Mouse (Mus musculus) spleen, adult 2 months (tissue): Measurements from ENCODE around the gene Mfsd9. TPM values are rescaled to one million over a fixed set of nuclear protein-coding genes. Genes with fewer than 3 reads are reported as not detected.

Experiments
- DNase-seq, 2 experiments: peaks; one replicate each; pipeline versions ENCODE4 v3.0.0 to v3.0.0-alpha.2; 2012 to 2021; ENCODE audit warnings: low spot score in 2 of 2, low read depth in 1 of 2
- H3K27ac ChIP-seq: fragments of 200-500 bp; 2 replicates; pipeline ENCODE4 v1.5.1; 2012; ENCODE audit warnings: low read length, inconsistent platforms; ENCODE audit not compliant: insufficient read depth
- H3K27me3 ChIP-seq: fragments of 200-500 bp; 2 replicates; pipeline ENCODE4 v1.6.1; 2012; ENCODE audit warnings: mild to moderate bottlenecking, moderate library complexity, low read length, inconsistent platforms; ENCODE audit not compliant: control insufficient read depth, insufficient read depth
- H3K36me3 ChIP-seq: fragments of 200-500 bp; 2 replicates; pipeline ENCODE4 v1.6.1; 2012; ENCODE audit warnings: mild to moderate bottlenecking, low read length, inconsistent platforms; ENCODE audit not compliant: control insufficient read depth, insufficient read depth
- H3K4me1 ChIP-seq: fragments of 200-500 bp; 2 replicates; pipeline ENCODE4 v1.6.1; 2011; ENCODE audit warnings: inconsistent platforms; ENCODE audit not compliant: control insufficient read depth, insufficient read depth, insufficient read length
- H3K4me3 ChIP-seq: fragments of 200-500 bp; 2 replicates; pipeline ENCODE4 v1.5.1; 2011; ENCODE audit warnings: mild to moderate bottlenecking, inconsistent platforms; ENCODE audit not compliant: insufficient read depth, insufficient read length; ENCODE audit errors: extremely low read depth
- CTCF ChIP-seq: fragments of 200-500 bp; IDR thresholded peaks from 2 replicates; pipeline ENCODE4 v1.5.1; 2011; ENCODE audit warnings: mild to moderate bottlenecking, inconsistent platforms; ENCODE audit not compliant: insufficient read depth, insufficient read length, insufficient replicate concordance; ENCODE audit errors: extremely low read depth
- POLR2A ChIP-seq: fragments of 200-500 bp; IDR thresholded peaks from 2 replicates; pipeline ENCODE4 v1.6.1; 2011; ENCODE audit warnings: low read depth, low read length, inconsistent platforms
- WGBS: fragments of 180-500 bp; shearing (Covaris S2); methylation state at CpG from one replicate; pipeline ENCODE4 v1.1.7; 2018; 5-methylcytosine and 5-hydroxymethylcytosine counted together
- polyA plus RNA-seq: library from polyadenylated mRNA; depleted of rRNA; stranded (reverse); fragments of >200 nt; gene quantifications from 2 replicates; pipeline ENCODE4 v1.2.3, GENCODE M21; 2012

The Mfsd9 gene
- polyA plus RNA-seq, 1 experiment, result 0.83 TPM

GRCm38 (mm10) chr1:40784306-40784705 lies 6.2 kb downstream of the Mfsd9 start:
- Histone ChIP-seq H3K27ac (no peak overlapping the region), H3K36me3 (peaks cover 2% of the 10 kb centered on the region), H3K4me3 (no peak overlapping the region), H3K27me3 (no peaks in the 10 kb centered on the region), H3K4me1 (no peaks in the 10 kb centered on the region)
- DNase-seq, result no peak
- WGBS, result 93% methylated on average over 9 of the region's 9 CpGs
- no peak for TF ChIP-seq POLR2A
- TF ChIP-seq CTCF, result no peak

DNA sequence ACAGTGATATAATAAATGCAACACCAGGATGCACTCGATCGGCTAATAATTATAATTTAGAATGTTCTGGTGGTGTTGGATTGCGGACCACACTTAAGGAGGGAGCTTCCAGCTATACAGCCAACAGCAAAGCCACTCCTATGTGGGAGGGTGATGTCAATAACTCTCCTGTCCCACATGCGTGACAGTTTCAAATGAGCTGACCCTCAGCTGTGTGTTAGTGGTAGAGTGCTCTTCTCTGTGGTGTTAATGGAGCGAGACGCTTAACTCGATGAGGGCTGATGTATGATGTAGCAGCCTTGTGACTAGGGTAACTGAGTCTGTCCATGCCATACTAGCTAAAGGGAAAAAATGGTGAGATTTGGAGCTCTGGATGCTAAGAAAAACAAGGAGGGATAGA lies 7.0 kb downstream of the Mfsd9 start:
- DNase-seq, result no peak
- H3K4me3 ChIP-seq, result no peak overlapping the region
- H3K4me1 ChIP-seq, result no peaks in the 10 kb centered on the region
- H3K36me3 ChIP-seq, result peaks cover 2% of the 10 kb centered on the region
- TF ChIP-seq CTCF (no peak), POLR2A (no peak)
- no peak overlapping the region for H3K27ac ChIP-seq
- WGBS, result 98% methylated on average over 7 of the region's 7 CpGs
- H3K27me3 ChIP-seq, result no peaks in the 10 kb centered on the region

DNA sequence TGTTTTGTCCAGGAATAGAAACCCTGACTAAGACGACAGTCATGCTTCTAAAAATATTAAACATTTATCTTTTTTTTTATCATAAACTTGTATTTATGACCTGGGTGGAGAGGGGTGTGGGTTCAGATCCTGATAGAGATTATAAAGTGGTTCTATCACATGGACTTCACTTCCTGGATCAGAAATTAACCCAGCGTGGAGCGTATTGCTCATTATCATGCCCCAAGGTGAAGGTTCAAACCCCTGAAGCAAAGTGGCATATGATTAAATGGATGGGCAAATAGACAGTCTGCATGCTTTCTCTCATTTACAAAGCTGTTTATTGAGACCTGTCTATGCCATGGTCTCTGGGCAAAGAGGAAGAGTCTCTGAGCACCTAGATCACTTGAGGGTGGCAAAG lies 13.7 kb downstream of the Mfsd9 start:
- 90% methylated on average over 3 of the region's 3 CpGs for WGBS
- peaks cover 3% of the 10 kb centered on the region for H3K36me3 ChIP-seq
- TF ChIP-seq POLR2A (no peak), CTCF (no peak)
- H3K27ac ChIP-seq, result no peak overlapping the region
- H3K4me1 ChIP-seq, result no peaks in the 10 kb centered on the region
- DNase-seq, result no peak
- no peaks in the 10 kb centered on the region for H3K27me3 ChIP-seq
- no peak overlapping the region for H3K4me3 ChIP-seq

DNA sequence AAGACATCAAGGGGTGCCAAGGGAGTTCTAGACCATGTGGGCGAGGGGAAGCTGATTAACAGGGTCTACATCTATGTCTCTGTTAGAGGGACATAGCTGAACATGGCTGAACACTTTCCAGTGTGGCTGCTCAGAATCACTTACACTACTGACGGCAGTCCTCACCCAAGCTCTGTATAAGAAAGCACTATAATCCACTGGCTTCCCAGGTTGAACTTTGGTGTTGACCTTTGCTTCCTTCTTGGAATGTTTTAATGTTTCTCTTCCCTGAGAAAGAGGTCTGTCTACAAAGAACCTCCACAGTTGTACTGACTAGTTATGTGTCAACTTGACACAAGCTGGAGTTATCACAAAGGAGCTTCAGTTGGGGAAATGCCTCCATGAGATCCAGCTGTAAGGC lies 14.4 kb downstream of the Mfsd9 start:
- H3K27me3 ChIP-seq, result no peaks in the 10 kb centered on the region
- DNase-seq, result no peak
- H3K36me3 ChIP-seq, result peaks cover 3% of the 10 kb centered on the region
- H3K4me1 ChIP-seq, result no peaks in the 10 kb centered on the region
- H3K27ac ChIP-seq, result no peak overlapping the region
- 86% methylated on average over 2 of the region's 2 CpGs for WGBS
- no peak overlapping the region for H3K4me3 ChIP-seq
- no peak for TF ChIP-seq CTCF
- TF ChIP-seq POLR2A, result no peak

DNA sequence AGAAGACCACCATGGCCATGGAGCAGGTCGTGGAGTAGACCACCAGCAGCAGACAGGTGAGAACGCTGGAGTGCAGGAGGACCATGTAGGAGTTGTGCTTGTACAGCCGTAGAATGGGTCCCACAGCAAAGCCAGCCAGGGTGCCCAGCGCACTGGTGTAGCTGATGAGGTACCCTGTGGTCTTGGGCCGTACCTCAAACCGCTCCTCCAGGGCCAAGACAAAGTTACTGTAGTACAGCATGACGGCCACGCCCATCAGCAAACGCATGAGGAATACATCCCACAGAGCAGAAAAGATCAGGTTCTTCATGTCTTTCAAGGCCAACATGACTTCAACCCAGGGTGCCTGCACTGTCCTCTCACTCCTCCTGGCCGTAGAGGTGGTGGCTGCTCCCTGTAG lies 16.4 kb downstream of the Mfsd9 start:
- WGBS, result 95% methylated on average over 10 of the region's 10 CpGs
- Histone ChIP-seq H3K27me3 (no peaks in the 10 kb centered on the region), H3K27ac (no peak overlapping the region), H3K4me3 (no peak overlapping the region), H3K4me1 (no peaks in the 10 kb centered on the region), H3K36me3 (peaks cover 1% of the 10 kb centered on the region)
- no peak for DNase-seq
- TF ChIP-seq CTCF, result no peak
- no peak for TF ChIP-seq POLR2A

- no peaks in the 10 kb centered on the region for H3K4me1 ChIP-seq
- 92% methylated on average over 5 of the region's 5 CpGs for WGBS
- no peak for TF ChIP-seq CTCF
- no peak for TF ChIP-seq POLR2A
- H3K27ac ChIP-seq, result no peak overlapping the region
- no peak for DNase-seq
- H3K4me3 ChIP-seq, result no peak overlapping the region
- H3K27me3 ChIP-seq, result no peaks in the 10 kb centered on the region
- H3K36me3 ChIP-seq, result peaks cover 1% of the 10 kb centered on the region
Observed at GRCm38 (mm10) chr1:40773234-40773633, 17.3 kb downstream of the Mfsd9 start.

DNA sequence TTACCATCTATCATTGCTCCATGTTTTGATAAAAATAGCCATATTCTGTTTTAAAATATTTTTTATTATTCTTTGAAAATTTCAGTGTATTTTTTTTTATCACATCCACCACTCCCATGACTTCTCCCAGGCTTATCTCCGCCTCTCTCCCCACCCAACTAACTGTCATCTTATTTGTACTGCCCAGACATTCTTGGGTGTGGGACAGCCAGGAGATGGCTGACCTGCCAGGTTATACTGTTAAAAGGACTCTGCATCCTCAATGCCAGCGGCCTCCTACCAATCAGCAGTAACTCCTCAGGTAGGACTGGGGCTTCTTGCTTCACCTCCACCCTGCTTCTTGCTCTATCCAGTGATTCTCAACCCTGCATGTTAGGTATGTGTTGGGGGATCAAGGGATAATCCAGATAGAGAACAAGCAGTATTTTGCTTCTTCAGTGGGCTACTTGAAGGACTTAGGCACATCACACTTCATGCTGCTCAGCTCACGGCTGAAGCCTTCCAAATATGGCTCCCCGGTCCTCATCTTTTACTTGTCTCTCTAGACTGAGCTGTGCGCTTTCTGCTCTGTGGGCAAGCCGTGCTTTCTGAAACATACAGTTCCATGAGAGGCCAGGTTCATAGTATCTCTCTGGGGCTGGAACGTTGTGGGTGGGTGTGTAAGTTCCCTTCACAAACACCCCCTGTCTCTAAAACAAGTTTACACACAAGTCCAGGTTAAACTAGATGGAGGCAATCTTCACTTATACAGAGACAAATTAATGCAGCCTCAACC lies 19.1 kb downstream of the Mfsd9 start:
- no peak for DNase-seq
- no peaks in the 10 kb centered on the region for H3K4me1 ChIP-seq
- WGBS, result 94% methylated on average over 7 of the region's 7 CpGs
- TF ChIP-seq CTCF, result no peak
- no peak for TF ChIP-seq POLR2A
- no peak overlapping the region; the same call in 1 of the 2 replicates for H3K4me3 ChIP-seq
- no peak overlapping the region for H3K27ac ChIP-seq
- peaks cover 1% of the 10 kb centered on the region for H3K36me3 ChIP-seq
- no peaks in the 10 kb centered on the region for H3K27me3 ChIP-seq
